Mouse (Mus musculus) mouse embryonic stem cell (cell line): ENCODE results near the gene Tmem254b.
"Not testable (repeated sequence)": the region's sequence is repeated elsewhere in the genome, so short reads cannot be mapped to it uniquely, and the experiment has no call there.

Experiments
- in situ Hi-C, 2 experiments: fragments of 300-500 bp; cut with MboI; formaldehyde crosslinking; loops; 1 replicate in 1 of 2; 3 replicates in 1 of 2; pipeline ENCODE4 v1.14.3; 2019 to 2020; ENCODE audit warnings: low sequenced_read_pairs in 2 of 2, low pct_unique_long_range_greater_than_20kb in 1 of 2, mixed read lengths in 1 of 2; ENCODE audit not compliant: unreplicated experiment in 1 of 2

Gene Tmem254b

GRCm38 (mm10) chr14:26206926-26207247, at the start of gene Tmem254b:
Gene Tmem254b (minus strand): TSS chr14:26207041.
- in situ Hi-C loops, result not testable (repeated sequence)

- in situ Hi-C loops, result not testable (repeated sequence)
These were observed 30.3 kb upstream of the Tmem254b start for GRCm38 (mm10) chr14:26237183-26237582.

- in situ Hi-C loops, result not testable (repeated sequence)
These were observed 9.6 kb upstream of the Tmem254b start for GRCm38 (mm10) chr14:26216233-26217000.

- in situ Hi-C loops, result not testable (repeated sequence)
These were observed 480 bp downstream of the Tmem254b start for GRCm38 (mm10) chr14:26206197-26206925.

- in situ Hi-C loops, result not testable (repeated sequence)
These were observed 9.0 kb downstream of the Tmem254b start for GRCm38 (mm10) chr14:26197851-26198250.

- in situ Hi-C loops, result not testable (repeated sequence)
These were observed 18.5 kb downstream of the Tmem254b start for GRCm38 (mm10) chr14:26188361-26188760.

GRCm38 (mm10) chr14:26186638-26187037, 20.2 kb downstream of the Tmem254b start:
- in situ Hi-C loops, result not testable (repeated sequence)

- in situ Hi-C loops, result not testable (repeated sequence)
These were observed 24.5 kb downstream of the Tmem254b start, which contains the start of gene Plac9b for GRCm38 (mm10) chr14:26182380-26182779. Gene Plac9b (minus strand): TSS chr14:26182480.

- in situ Hi-C loops, result not testable (repeated sequence)
These were observed 25.2 kb downstream of the Tmem254b start for GRCm38 (mm10) chr14:26181660-26182059.

- in situ Hi-C loops, result not testable (repeated sequence)
These were observed 31.8 kb downstream of the Tmem254b start for GRCm38 (mm10) chr14:26175028-26175427.

GRCm38 (mm10) chr14:26173955-26174354, 32.9 kb downstream of the Tmem254b start:
- in situ Hi-C loops, result not testable (repeated sequence)

- in situ Hi-C loops, result not testable (repeated sequence)
These were observed 41.6 kb downstream of the Tmem254b start for GRCm38 (mm10) chr14:26165266-26165665.

GRCm38 (mm10) chr14:26162423-26162822, 44.4 kb downstream of the Tmem254b start:
- in situ Hi-C loops, result not testable (repeated sequence)

- in situ Hi-C loops, result not testable (repeated sequence)
These were observed 45.7 kb downstream of the Tmem254b start for GRCm38 (mm10) chr14:26161156-26161555.

GRCm38 (mm10) chr14:26156032-26156431, 50.8 kb downstream of the Tmem254b start:
- in situ Hi-C loops, result not testable (repeated sequence)
